Mouse (Mus musculus) c-Kit-negative CD71-positive TER-119-positive erythroid progenitor cells, embryonic 14.5 days (primary cell): ENCODE data around the gene Tspan9.

Experiments
- DNase-seq: peaks from one replicate; pipeline ENCODE4 v3.0.0-alpha.2; 2013; ENCODE audit warnings: low read depth, low spot score

Tspan9 gene

DNA sequence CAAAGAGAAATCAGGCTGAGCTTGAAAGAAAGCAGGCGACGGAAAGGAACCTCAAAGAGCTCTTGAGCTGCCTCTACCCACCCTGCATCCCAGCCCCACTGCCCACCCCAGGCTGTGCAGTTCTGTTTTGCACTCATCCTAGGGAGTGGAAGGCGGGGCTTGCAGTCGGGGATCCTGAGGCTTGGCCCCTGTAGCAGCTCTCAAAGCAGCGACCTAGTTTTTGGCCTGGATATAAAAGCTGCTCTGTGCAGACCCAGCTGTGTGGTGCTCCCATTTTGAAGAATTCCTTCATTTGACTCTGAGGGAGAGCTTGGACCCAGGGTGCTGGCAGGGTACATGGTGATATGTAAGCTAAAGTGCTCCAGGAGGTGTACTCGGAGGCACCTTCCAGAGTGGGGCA, 218.6 kb downstream of the Tspan9 start:
- DNase-seq: no peak

DNA sequence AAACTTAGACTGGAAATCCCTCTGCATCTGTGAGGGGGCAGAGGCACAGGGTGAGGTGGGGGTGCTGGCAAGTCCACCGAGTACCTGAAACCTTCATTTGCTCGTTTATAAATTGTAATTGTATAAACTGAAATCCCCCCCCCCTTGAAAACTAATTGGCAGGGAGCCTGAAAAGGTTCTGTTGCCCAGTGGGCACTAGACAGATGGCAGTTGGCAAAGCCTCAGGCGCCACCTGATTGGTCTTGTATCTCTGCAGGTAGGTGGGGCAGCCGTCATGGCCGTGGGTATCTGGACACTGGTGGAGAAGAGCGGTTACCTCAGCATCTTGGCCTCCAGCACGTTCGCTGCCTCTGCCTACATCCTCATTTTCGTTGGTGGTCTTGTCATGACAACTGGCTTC, 220.1 kb downstream of the Tspan9 start:
- no peak for DNase-seq

DNA sequence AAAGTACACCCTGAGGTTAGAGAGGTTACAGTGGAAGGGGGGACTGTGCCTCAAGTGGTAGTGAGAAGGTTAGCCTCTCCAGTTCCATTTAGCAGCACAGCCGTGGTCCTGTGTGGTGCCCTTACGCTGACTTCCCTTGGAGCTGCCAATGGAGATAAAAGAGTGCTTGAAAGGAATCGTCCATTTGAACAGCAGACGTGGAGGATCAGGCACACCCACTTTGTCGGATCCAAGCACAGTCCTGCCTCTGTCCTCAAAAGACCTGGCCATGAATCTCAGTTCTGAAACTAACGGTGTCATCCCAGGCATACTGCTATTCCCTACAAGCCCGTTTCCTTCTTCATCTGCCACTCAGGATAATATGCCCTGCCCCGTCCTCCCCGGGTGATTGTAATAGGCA, 221.4 kb downstream of the Tspan9 start:
- no peak for DNase-seq

DNA sequence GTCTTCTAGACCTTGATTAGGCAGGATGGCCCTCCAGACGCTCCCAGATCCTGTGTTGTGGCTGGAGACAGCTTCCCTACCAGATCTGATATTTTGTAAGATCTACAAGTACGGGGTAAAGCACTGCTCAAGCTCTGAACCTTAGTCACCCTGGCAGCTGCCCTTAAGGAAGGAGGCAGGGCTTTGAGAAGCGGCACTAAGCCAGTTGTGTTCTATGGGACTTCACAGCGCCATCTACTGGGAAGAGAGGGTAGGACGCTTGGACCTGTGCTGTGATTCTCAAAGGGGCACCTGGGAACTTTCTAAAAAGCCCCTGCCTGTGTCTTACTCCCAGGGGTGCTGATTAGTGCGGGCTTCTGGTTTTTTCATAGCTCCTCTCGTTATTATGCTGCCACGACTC, 222.7 kb downstream of the Tspan9 start:
- peak; percentile 3 for DNase-seq

DNA sequence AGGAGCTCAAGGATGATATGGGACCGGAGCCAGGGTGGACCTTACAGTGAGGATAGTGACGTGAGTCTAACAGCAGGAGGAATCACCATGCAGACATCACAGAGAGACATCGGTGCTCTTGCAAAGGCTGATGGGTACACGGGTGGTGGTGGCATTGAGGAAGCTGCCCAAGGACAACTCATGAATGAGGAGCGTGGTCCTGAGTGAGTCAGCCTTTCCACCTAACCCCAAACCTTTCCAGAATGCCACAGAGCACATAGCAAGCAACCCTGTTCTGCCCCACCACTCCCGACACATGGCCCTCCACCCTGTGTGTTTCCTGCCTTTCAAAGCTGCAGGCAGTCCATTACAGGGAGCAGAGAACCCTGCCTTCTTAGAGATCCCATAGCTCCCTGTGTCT, 223.9 kb downstream of the Tspan9 start:
- DNase-seq: no peak

DNA sequence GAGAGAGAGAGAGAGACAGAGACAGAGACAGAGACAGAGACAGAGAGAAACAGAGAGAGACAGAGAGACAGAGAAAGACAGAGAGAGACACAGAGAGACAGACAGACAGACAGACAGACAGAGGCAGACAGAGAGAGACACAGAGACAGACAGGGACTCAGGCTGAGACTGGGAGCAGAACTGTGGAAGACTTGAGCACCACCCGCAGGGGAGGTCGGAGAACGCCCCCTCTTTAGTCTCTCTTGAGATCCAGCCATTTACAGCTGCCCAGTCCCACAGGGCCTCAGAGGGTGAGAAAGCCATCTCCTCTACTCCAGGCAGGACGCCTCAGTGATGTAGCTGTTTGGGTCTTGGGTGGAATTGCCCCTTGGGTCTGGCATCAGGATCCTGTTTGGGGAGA, 225.7 kb downstream of the Tspan9 start:
- DNase-seq: no peak

DNA sequence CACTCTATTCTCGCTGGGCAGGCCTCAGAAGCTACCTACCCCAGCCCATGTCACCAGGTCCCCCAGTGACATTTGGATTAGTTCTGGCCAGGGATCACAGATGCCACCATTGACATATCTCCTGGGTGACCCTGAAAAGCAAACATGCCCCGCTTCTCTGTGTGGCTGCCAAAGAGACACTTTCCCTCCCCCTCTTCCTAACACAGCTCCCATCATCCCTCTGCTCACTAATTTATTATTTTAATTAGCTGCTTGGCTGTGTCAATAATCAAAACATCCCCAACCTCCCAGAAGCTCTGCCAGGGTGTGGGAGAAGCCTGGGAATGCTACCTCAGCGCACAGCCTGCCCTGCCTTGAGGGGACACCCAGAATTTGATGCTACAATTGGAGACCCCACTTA, 226.4 kb downstream of the Tspan9 start:
- no peak for DNase-seq

DNA sequence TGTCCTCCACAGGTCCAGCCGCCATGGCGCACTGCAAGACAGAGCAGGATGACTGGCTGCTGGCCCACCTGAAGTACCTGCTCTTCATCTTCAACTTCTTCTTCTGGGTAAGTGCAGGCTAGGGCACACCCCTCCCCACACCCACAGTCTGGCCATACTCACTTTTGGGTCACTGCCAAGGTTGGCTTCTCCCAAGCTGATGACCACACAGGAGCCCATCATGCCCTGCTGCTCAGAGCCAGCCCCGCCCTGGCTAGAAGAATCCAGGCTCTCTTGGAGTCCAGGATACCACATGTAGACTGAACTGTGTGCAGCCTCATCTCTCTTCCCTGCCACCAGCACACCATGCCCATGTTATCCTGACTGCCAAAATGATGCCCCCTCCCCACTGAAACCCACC, 230.5 kb downstream of the Tspan9 start:
- DNase-seq: no peak

DNA sequence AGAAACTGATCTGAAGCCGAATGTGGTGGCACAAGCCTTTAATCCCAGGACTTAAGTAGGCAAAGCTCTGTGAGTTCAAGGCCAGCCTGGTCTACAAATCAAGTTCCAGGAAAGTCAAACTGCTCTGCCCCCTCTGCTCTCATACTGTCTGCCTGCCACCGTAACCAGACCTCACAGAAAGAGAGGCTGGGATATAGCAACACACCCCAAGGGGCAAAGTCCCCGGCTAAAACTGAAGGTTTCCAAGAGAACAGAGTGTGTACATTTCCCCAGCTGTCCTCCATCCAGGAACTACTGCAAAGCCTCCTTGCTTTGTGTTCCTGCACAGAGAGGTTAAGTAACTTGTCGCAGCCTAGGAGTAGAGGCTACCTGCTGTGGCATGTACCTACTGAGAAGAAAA, 231.7 kb downstream of the Tspan9 start:
- no peak for DNase-seq
